Mouse (Mus musculus) liver, embryonic 14.5 days (tissue): Measurements from ENCODE around the gene Morn5.

Source experiments
- CTCF ChIP-seq: IDR thresholded peaks from 2 replicates; pipeline ENCODE4 v1.5.1; 2016; ENCODE audit warnings: antibody characterized with exemption, low read depth, control low read depth
- EP300 ChIP-seq: IDR thresholded peaks from 2 replicates; pipeline ENCODE4 v1.6.1; 2016; ENCODE audit warnings: antibody characterized with exemption, low read depth

DNA sequence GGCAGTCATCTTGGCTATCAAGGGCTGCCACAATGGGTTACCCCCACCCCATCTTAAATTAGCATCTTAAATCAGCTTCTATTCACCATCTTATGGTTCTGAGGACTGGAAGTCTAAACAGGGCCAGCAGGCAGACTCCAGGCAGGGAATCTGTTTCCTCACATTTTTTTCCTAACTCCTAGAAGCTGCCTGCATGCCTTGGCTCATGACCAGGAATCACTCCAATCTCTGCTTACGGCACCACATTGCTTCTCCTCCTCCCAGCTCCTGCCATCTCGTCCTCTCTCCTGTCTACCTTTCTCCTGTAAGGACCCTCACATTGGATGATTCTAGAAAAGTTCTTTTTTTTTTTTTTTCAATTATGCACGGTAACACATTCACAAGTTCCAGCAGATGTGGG lies 4.0 kb downstream of the Morn5 start:
- TF ChIP-seq EP300 (no peak), CTCF (no peak)
